Mouse (Mus musculus) megakaryocyte, embryonic 14.5 days (primary cell): ENCODE measurements around the gene Prkacb.

Experiments used
- FLI1 ChIP-seq: IDR thresholded peaks from 2 replicates; pipeline ENCODE4 v1.6.1; 2012; ENCODE audit warnings: low read length, inconsistent platforms, mixed read lengths
- GATA1 ChIP-seq: IDR thresholded peaks from 3 replicates; pipeline ENCODE4 v1.6.1; 2012; ENCODE audit warnings: mixed read lengths, low read length, inconsistent platforms, borderline replicate concordance

GRCm38 (mm10) chr3:146854473-146855087 lies 41.8 kb upstream of the Prkacb start:
- TF ChIP-seq GATA1 (no peak), FLI1 (no peak)
